Mouse (Mus musculus) stomach, embryonic 16.5 days (tissue): ENCODE results near the gene Mta1. TPM values are rescaled to one million over a fixed set of nuclear protein-coding genes. Genes with fewer than 3 reads are reported as not detected.

ENCODE experiments used
- ATAC-seq: fragments of 200-750 bp; cut with Nextera tagmentation; 2 replicates; pipeline ENCODE4 v1.8.0; 2017; ENCODE audit warnings: moderate number of reproducible peaks, moderate TSS enrichment; ENCODE audit not compliant: insufficient read depth, low FRiP score
- H3K27ac ChIP-seq: fragments of 300-500 bp; sonication (generic); 2 replicates; pipeline ENCODE4 v1.5.1; 2014; ENCODE audit warnings: low read length
- H3K27me3 ChIP-seq: fragments of 300-500 bp; sonication (generic); 2 replicates; pipeline ENCODE4 v1.6.1; 2014; ENCODE audit warnings: low read length, control low read depth, mixed read lengths; ENCODE audit not compliant: control insufficient read depth, insufficient read depth
- H3K36me3 ChIP-seq: fragments of 300-500 bp; sonication (generic); 2 replicates; pipeline ENCODE4 v1.6.1; 2014; ENCODE audit warnings: low read length; ENCODE audit not compliant: control insufficient read depth, insufficient read depth
- H3K4me1 ChIP-seq: fragments of 300-500 bp; sonication (generic); 2 replicates; pipeline ENCODE4 v1.6.1; 2014; ENCODE audit warnings: low read length, control low read depth, mixed read lengths; ENCODE audit not compliant: control insufficient read depth, insufficient read depth
- H3K4me2 ChIP-seq: fragments of 300-500 bp; sonication (generic); 2 replicates; pipeline ENCODE4 v1.6.1; 2014; ENCODE audit warnings: low read depth, low read length, mixed read lengths
- H3K4me3 ChIP-seq: fragments of 300-500 bp; sonication (generic); replicated peaks from 2 replicates; pipeline ENCODE4 v1.5.1; 2014; ENCODE audit warnings: mild to moderate bottlenecking, low read length
- H3K9ac ChIP-seq: fragments of 300-500 bp; sonication (generic); 2 replicates; pipeline ENCODE4 v1.6.1; 2014; ENCODE audit warnings: low read length
- H3K9me3 ChIP-seq: fragments of 300-500 bp; sonication (generic); replicated peaks from 2 replicates; pipeline ENCODE4 v1.6.1; 2016; ENCODE audit warnings: low read length, control low read depth; ENCODE audit not compliant: control insufficient read depth
- WGBS: fragments of 180-500 bp; shearing (Covaris S2); extraction: QIAGEN DNeasy Blood & Tissue Kit; methylation state at CpG from one replicate; pipeline ENCODE4 v1.1.7; 2014; 5-methylcytosine and 5-hydroxymethylcytosine counted together
- polyA plus RNA-seq: library from polyadenylated mRNA; unstranded; fragments of >200 nt; fragmentation: Nextera tagmentation; extraction: Ambion mirVana; gene quantifications from 2 replicates; pipeline ENCODE4 v1.2.1, GENCODE M21; 2015

The Mta1 gene
- polyA plus RNA-seq, 1 experiment from 2014 or later, result 10.8 TPM

DNA sequence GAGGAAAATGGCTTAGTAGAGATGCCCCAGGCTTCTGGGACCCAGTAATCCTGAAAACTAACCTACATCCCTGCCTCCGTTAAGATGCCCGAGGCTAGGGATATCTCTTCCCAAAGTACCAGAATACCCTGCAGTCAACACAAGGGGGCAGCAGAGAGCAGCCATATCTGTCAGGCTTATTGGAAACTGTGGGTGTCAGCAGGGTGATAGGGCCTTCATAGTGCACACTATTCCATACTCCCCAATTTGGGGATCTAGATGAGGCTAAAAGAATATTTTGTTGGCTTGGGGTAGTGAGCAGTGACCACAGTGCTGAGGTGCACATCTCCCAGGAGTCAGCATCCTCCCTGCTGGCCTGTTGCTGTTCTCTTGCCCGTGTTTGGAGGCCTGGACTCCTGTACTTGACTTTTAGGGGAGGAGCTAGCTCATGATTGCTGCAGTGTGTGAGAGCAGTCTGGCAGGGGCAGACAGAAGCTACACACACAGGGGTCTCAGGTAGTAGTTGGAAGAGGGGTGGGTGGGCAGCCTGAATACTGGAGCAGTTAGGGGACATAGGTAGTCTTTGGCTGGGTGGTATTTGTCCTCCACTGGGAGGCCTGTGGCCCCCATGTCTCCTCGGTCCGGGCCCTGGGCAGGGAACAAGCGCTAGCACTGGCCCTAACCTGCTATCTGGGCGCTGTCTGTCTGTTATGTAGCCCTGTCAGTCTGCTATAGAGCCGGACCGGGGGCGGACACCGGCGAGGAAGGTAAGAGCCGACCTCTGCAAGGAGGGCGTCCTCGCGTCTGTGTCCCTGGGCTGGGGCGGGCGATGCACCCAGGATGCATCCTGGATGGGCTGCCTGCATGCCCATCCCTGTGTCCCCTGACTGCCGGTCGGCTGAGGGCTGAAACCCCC lies 21.7 kb downstream of the Mta1 start:
- Histone ChIP-seq H3K9ac (no peak overlapping the region), H3K4me1 (no peaks in the 10 kb centered on the region), H3K27ac (no peak overlapping the region), H3K36me3 (peaks cover 23% of the 10 kb centered on the region), H3K9me3 (no peaks in the 10 kb centered on the region), H3K27me3 (no peaks in the 10 kb centered on the region), H3K4me2 (no peak overlapping the region), H3K4me3 (no peak overlapping the region)
- WGBS, result 85% methylated on average over 20 of the region's 20 CpGs
- ATAC-seq, result peak; percentile 46; the same call in 1 of the 2 replicates

DNA sequence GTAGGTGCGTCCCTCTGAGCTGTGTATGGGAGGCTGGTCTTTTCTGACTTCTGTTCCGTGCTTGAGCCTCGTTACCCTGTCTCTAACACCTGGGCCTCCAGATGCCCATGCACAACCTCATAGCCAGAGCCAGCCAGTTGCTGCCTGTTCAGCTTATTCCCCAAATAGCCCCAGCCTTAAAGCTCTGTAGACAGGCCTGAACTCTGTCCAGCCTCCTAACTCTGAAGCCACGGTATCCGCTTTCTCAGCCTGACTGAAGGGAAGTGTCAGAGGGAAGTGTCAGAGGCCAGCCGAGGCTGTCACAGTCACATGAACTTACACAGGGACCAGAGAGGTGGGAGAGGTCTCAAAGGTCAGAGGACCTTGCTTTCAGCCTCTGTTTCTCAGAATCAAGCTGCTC lies 26.6 kb downstream of the Mta1 start:
- 0 out of 2 replicates have a peak, but pooled peaks have one; percentile 37 for ATAC-seq
- H3K4me1 ChIP-seq, result no peaks in the 10 kb centered on the region
- H3K9me3 ChIP-seq, result no peaks in the 10 kb centered on the region
- WGBS, result 80% methylated on average over 6 of the region's 6 CpGs
- H3K36me3 ChIP-seq, result peaks cover 31% of the 10 kb centered on the region
- H3K9ac ChIP-seq, result no peak overlapping the region
- H3K27me3 ChIP-seq, result no peaks in the 10 kb centered on the region
- H3K4me2 ChIP-seq, result no peak overlapping the region
- H3K4me3 ChIP-seq, result no peak overlapping the region
- no peak overlapping the region for H3K27ac ChIP-seq

DNA sequence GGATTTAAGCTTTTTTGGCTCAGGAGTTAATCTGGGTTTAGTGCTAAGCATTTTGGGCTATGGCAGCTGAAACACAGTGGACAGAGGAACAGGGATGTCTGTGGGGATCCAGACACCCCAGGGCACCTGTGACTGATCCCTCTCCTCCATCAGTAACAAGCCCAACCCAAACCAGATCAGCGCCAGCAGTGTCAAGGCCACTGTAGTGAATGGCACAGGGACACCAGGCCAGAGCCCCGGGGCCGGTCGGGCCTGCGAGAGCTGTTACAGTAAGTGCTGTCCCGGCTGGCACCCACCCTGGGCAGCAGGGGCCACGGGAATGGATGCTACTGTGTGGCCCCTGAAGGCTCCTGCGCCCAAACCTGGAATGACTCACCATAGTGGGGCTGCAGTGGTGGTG lies 32.7 kb downstream of the Mta1 start:
- 96% methylated on average over 8 of the region's 8 CpGs for WGBS

GRCm38 (mm10) chr12:113131601-113132000 lies 33.5 kb downstream of the Mta1 start:
- no peaks in the 10 kb centered on the region for H3K27me3 ChIP-seq
- no peak for ATAC-seq
- 99% methylated on average over 14 of the region's 14 CpGs for WGBS

More for the DNA sequence above, 32.7 kb downstream of the Mta1 start:
- no peak overlapping the region for H3K27ac ChIP-seq
- no peak overlapping the region for H3K9ac ChIP-seq
- H3K4me3 ChIP-seq, result no peak overlapping the region
- no peaks in the 10 kb centered on the region for H3K9me3 ChIP-seq
- peaks cover 60% of the 10 kb centered on the region for H3K36me3 ChIP-seq
- ATAC-seq, result no peak
- H3K27me3 ChIP-seq, result no peaks in the 10 kb centered on the region
- H3K4me2 ChIP-seq, result no peak overlapping the region
- H3K4me1 ChIP-seq, result peaks cover 10% of the 10 kb centered on the region; the same call in 1 of the 2 replicates

GRCm38 (mm10) chr12:113132567-113132966 lies 34.5 kb downstream of the Mta1 start:
- Histone ChIP-seq H3K27me3 (no peaks in the 10 kb centered on the region), H3K9me3 (no peaks in the 10 kb centered on the region), H3K9ac (no peak overlapping the region), H3K36me3 (peaks cover 62% of the 10 kb centered on the region), H3K4me1 (peaks cover 10% of the 10 kb centered on the region; the same call in 1 of the 2 replicates), H3K4me3 (no peak overlapping the region), H3K27ac (no peak overlapping the region), H3K4me2 (no peak overlapping the region)
- WGBS, result 37% methylated on average over 2 of the region's 2 CpGs
- ATAC-seq, result peak; percentile 80

More at GRCm38 (mm10) chr12:113131601-113132000, 33.5 kb downstream of the Mta1 start:
- Histone ChIP-seq H3K4me1 (peaks cover 10% of the 10 kb centered on the region; the same call in 1 of the 2 replicates), H3K9me3 (no peaks in the 10 kb centered on the region), H3K4me2 (no peak overlapping the region), H3K36me3 (peaks cover 63% of the 10 kb centered on the region), H3K27ac (no peak overlapping the region), H3K9ac (no peak overlapping the region), H3K4me3 (no peak overlapping the region)

DNA sequence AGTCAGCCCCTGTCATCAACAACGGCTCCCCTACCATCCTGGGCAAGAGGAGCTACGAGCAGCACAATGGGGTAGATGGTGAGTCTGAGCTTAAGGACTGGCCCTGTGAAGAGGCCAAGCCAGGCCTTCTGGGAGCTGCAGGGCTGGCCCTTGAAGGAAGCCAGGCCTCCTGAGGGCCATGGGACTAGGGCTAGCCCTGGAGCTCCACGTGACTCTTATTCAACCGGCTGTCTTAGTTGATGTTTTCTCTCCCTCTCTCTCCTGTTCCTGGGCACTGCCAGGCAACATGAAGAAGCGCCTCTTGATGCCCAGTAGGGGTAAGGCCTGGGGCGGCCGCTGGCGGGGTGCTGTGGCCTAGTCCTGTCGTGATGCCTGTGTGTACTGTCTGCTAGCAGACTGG lies 35.2 kb downstream of the Mta1 start:
- no peak overlapping the region for H3K4me3 ChIP-seq
- WGBS, result 86% methylated on average over 9 of the region's 9 CpGs
- no peak for ATAC-seq
- no peak overlapping the region for H3K27ac ChIP-seq
- peaks cover 10% of the 10 kb centered on the region; the same call in 1 of the 2 replicates for H3K4me1 ChIP-seq
- H3K36me3 ChIP-seq, result peaks cover 56% of the 10 kb centered on the region
- no peak overlapping the region for H3K9ac ChIP-seq
- no peaks in the 10 kb centered on the region for H3K9me3 ChIP-seq
- no peak overlapping the region for H3K4me2 ChIP-seq
- H3K27me3 ChIP-seq, result no peaks in the 10 kb centered on the region

DNA sequence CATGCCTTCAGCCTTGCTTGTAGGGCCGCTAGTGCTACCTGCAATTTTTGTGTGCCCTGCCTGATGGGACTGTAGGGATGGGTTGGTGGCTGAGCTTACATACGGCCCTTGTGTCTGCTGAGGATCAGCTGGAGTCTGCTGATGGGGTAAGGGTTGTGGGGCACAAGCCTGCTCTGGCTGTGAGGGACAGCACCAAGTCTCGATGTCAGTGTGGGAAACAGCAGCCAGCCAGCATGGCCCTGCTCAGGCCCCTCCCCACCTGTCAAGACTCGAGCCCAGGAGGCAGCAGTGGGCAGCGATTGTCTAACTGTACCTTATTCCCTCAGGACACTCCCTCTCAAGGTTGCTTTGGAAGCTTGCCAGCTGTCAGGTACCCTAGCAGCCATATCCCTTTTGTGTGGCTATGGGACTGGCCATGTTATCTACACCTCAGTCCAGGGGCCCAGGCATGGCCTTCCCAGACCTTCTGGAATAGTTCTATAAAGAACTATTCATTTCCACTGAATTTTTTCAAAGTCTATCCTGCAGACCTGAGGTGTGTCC lies 35.9 kb downstream of the Mta1 start:
- H3K9ac ChIP-seq, result no peak overlapping the region
- ATAC-seq, result peak; percentile 61; the same call in 1 of the 2 replicates
- peaks cover 15% of the 10 kb centered on the region; the same call in 1 of the 2 replicates for H3K4me1 ChIP-seq
- peaks cover 54% of the 10 kb centered on the region for H3K36me3 ChIP-seq
- H3K27me3 ChIP-seq, result no peaks in the 10 kb centered on the region
- no peak overlapping the region for H3K4me2 ChIP-seq
- H3K9me3 ChIP-seq, result no peaks in the 10 kb centered on the region
- no peak overlapping the region for H3K4me3 ChIP-seq
- WGBS, result 68% methylated on average over 5 of the region's 5 CpGs
- H3K27ac ChIP-seq, result 0 out of 2 replicates have a peak overlapping the region, but pooled peaks have one; percentile 2

DNA sequence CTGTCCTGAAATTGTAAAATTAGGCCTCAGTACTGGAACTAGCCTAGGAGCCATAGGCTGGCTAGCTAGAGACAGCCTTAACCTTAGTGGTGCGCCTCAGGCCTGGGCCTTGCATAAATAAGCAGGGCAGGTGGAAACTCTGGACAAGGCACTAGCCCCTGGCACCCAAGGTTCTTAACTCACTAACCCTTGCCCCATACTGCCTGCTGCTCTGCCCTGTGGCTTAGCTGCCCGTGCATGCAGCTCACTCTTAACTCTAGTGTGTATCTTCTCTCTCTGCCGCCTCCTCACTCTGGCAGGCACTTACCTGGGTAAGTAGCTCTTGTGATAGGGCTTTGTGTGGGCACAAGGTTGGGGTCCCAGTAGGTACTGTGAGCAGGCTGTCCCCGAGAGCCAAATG lies 36.4 kb downstream of the Mta1 start:
- Histone ChIP-seq H3K4me1 (peaks cover 20% of the 10 kb centered on the region), H3K9ac (0 out of 2 replicates have a peak overlapping the region, but pooled peaks have one; percentile 2), H3K4me2 (no peak overlapping the region), H3K9me3 (no peaks in the 10 kb centered on the region), H3K27ac (0 out of 2 replicates have a peak overlapping the region, but pooled peaks have one; percentile 2), H3K4me3 (no peak overlapping the region), H3K36me3 (peaks cover 48% of the 10 kb centered on the region), H3K27me3 (no peaks in the 10 kb centered on the region)
- 89% methylated on average over 4 of the region's 4 CpGs for WGBS
- no peak for ATAC-seq

- no peak overlapping the region for H3K9ac ChIP-seq
These were observed 37.3 kb downstream of the Mta1 start for GRCm38 (mm10) chr12:113135401-113135800.

More at GRCm38 (mm10) chr12:113135401-113135800, 37.3 kb downstream of the Mta1 start:
- Histone ChIP-seq H3K9me3 (no peaks in the 10 kb centered on the region), H3K27me3 (no peaks in the 10 kb centered on the region), H3K4me1 (peaks cover 25% of the 10 kb centered on the region), H3K4me2 (no peak overlapping the region), H3K36me3 (peaks cover 41% of the 10 kb centered on the region), H3K27ac (no peak overlapping the region), H3K4me3 (no peak overlapping the region)
- 87% methylated on average over 7 of the region's 7 CpGs for WGBS
- ATAC-seq, result no peak
